In the genomic region with DNA sequence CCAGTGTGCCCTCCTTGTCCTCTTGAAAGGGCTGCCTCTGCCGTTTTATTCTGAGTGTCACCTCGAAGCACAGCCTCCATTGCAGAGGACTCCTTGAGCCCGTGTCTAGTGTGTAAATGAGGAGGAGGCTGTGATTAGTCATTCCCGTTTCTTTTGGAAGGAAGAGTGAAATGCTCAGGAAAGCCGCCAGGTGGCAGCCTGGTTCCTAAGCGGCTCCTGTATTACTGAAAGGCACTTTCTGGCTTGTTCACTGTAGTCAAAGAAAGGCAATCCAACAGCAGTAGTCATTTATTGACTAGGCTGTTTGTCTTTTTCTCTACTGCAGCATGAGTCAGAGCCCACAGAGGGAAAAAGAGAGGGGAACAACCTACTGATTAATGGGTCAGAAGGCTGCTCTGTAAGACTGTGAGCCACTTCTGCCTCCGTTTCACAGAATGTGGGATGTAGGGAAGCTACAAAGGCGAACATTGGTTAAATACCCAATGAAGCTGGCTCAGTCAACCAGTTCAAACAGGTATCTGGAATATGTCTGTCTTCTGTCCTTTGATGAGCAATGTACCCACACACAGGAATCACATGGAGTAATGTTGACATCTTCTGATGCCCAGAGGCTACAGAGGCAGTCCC, we compare ENCODE assay signal across 8 mouse cellular contexts.
DNase-seq lines count a peak whose midpoint lies in the region; ATAC-seq and TF ChIP-seq lines count a peak whose summit lies in the region.

No protein-coding gene starts in this region.

- DNase-seq in A20 (ENCODE audit: low read depth, low spot score): peak; percentile 41
- DNase-seq in brain, adult 2 months (ENCODE audit: low read depth, low spot score): peak; percentile 96
- DNase-seq in fat pad, adult 2 months (ENCODE audit: extremely low read depth, low read depth, low spot score): peak; percentile 23
- DNase-seq in limb, embryonic 14.5 days (ENCODE audit: low spot score): peak; percentile 94
- DNase-seq in spleen, postnatal 36 days (ENCODE audit: low spot score in 2 of 2): peak; percentile 2 to 12

- H3K27me3 ChIP-seq in heart, embryonic 11.5 days (ENCODE audit: control insufficient read depth, insufficient read depth, low read length): no peaks in the 10 kb centered on the region
- H3K27me3 ChIP-seq in kidney, embryonic 15.5 days: no peaks in the 10 kb centered on the region
- no peaks in the 10 kb centered on the region for H3K27me3 ChIP-seq in limb, embryonic 14.5 days (ENCODE audit: control insufficient read depth, insufficient read depth, low read length)
- H3K27me3 ChIP-seq in midbrain, embryonic 15.5 days (replicated peaks): no peaks in the 10 kb centered on the region

- peak overlapping the region; percentile 59 for H3K4me2 ChIP-seq in heart, embryonic 11.5 days
- peak overlapping the region; percentile 61 for H3K4me2 ChIP-seq in kidney, embryonic 15.5 days
- peak overlapping the region; percentile 42 for H3K4me2 ChIP-seq in limb, embryonic 14.5 days (replicated peaks; ENCODE audit: low read depth, low read length, severe bottlenecking)
- peak overlapping the region; percentile 53 for H3K4me2 ChIP-seq in midbrain, embryonic 15.5 days

- no peaks in the 10 kb centered on the region for H3K4me1 ChIP-seq in heart, embryonic 11.5 days (ENCODE audit: control insufficient read depth, insufficient read depth, low read length)
- peaks cover 11% of the 10 kb centered on the region for H3K4me1 ChIP-seq in kidney, embryonic 15.5 days
- peaks cover 11% of the 10 kb centered on the region for H3K4me1 ChIP-seq in limb, embryonic 14.5 days (ENCODE audit: control insufficient read depth, insufficient read depth, low read length)
- H3K4me1 ChIP-seq in midbrain, embryonic 15.5 days: peaks cover 11% of the 10 kb centered on the region

- WGBS in heart, embryonic 11.5 days (ENCODE audit: insufficient replicate concordance): 24% methylated on average over 8 of the region's 8 CpGs
- WGBS in kidney, embryonic 15.5 days: 19% methylated on average over 8 of the region's 8 CpGs
- 22% methylated on average over 8 of the region's 8 CpGs for WGBS in limb, embryonic 14.5 days
- WGBS in midbrain, embryonic 15.5 days: 20% methylated on average over 8 of the region's 8 CpGs

- no peaks in the 10 kb centered on the region for H3K9me3 ChIP-seq in heart, embryonic 11.5 days (replicated peaks; ENCODE audit: control insufficient read depth, low read length)
- H3K9me3 ChIP-seq in kidney, embryonic 15.5 days (replicated peaks): no peaks in the 10 kb centered on the region
- no peaks in the 10 kb centered on the region for H3K9me3 ChIP-seq in limb, embryonic 14.5 days (ENCODE audit: control insufficient read depth, low read length)
- H3K9me3 ChIP-seq in midbrain, embryonic 15.5 days: no peaks in the 10 kb centered on the region

- no peaks in the 10 kb centered on the region for H3K36me3 ChIP-seq in heart, embryonic 11.5 days (ENCODE audit: control insufficient read depth, insufficient read depth, low read length)
- no peaks in the 10 kb centered on the region for H3K36me3 ChIP-seq in kidney, embryonic 15.5 days
- no peaks in the 10 kb centered on the region for H3K36me3 ChIP-seq in limb, embryonic 14.5 days (ENCODE audit: control insufficient read depth, insufficient read depth, low read length)
- H3K36me3 ChIP-seq in midbrain, embryonic 15.5 days (replicated peaks): no peaks in the 10 kb centered on the region

- no peak overlapping the region for H3K27ac ChIP-seq in heart, embryonic 11.5 days (ENCODE audit: low read depth, low read length)
- H3K27ac ChIP-seq in kidney, embryonic 15.5 days: no peak overlapping the region
- no peak overlapping the region for H3K27ac ChIP-seq in limb, embryonic 14.5 days (replicated peaks; ENCODE audit: low read depth, low read length)
- H3K27ac ChIP-seq in midbrain, embryonic 15.5 days: peak overlapping the region; percentile 66

- TF ChIP-seq POLR2A in limb, embryonic 14.5 days (IDR thresholded peaks at IDR 0.05; ENCODE audit: borderline replicate concordance, extremely low read depth, insufficient read depth, insufficient read length): no peak

- H3K4me3 ChIP-seq in heart, embryonic 11.5 days (ENCODE audit: low read depth, low read length): peak overlapping the region; percentile 13; the same call in 1 of the 2 replicates
- peak overlapping the region; percentile 28 for H3K4me3 ChIP-seq in kidney, embryonic 15.5 days (replicated peaks)
- H3K4me3 ChIP-seq in limb, embryonic 14.5 days (replicated peaks; ENCODE audit: low read length): peak overlapping the region; percentile 18
- H3K4me3 ChIP-seq in midbrain, embryonic 15.5 days: peak overlapping the region; percentile 30

- no peak for ATAC-seq in heart, embryonic 11.5 days (replicated peaks; ENCODE audit: insufficient number of reproducible peaks, low FRiP score, low TSS enrichment)
- ATAC-seq in kidney, embryonic 15.5 days (replicated peaks; ENCODE audit: low FRiP score): peak; percentile 91
- peak; percentile 66 for ATAC-seq in limb, embryonic 14.5 days (ENCODE audit: low FRiP score, low read depth)
- peak; percentile 86 for ATAC-seq in midbrain, embryonic 15.5 days (replicated peaks)

- no peak overlapping the region for H3K9ac ChIP-seq in heart, embryonic 11.5 days (ENCODE audit: low read depth, low read length)
- H3K9ac ChIP-seq in kidney, embryonic 15.5 days: no peak overlapping the region
- H3K9ac ChIP-seq in limb, embryonic 14.5 days (ENCODE audit: low read depth, low read length, severe bottlenecking): no peak overlapping the region
- peak overlapping the region; percentile 26; the same call in 1 of the 2 replicates for H3K9ac ChIP-seq in midbrain, embryonic 15.5 days

Comparison
In these comparisons a context has a peak if more than half of its experiments do, and no peak if none do; other contexts are left out.
1. DNase-seq: peak in every context shown above with its lines; median percentile 96 in brain, adult 2 months; 94 in limb, embryonic 14.5 days; 41 in A20; 23 in fat pad, adult 2 months; 7 in spleen, postnatal 36 days.